Mouse (Mus musculus) large intestine, adult 2 months (tissue): ENCODE measurements around the gene Abcc1. TPM values are rescaled to one million over a fixed set of nuclear protein-coding genes. Genes with fewer than 3 reads are reported as not detected.

Experiments used
- DNase-seq: peaks from one replicate; pipeline ENCODE4 v3.0.0-alpha.2; 2012; ENCODE audit warnings: low read depth, low spot score
- WGBS: fragments of 180-500 bp; shearing (Covaris S2); methylation state at CpG from one replicate; pipeline ENCODE4 v1.1.7; 2018; 5-methylcytosine and 5-hydroxymethylcytosine counted together
- polyA plus RNA-seq: library from polyadenylated mRNA; depleted of rRNA; stranded (reverse); fragments of >200 nt; gene quantifications from 2 replicates; pipeline ENCODE4 v1.2.3, GENCODE M21; 2012

The Abcc1 gene
- polyA plus RNA-seq, 1 experiment, result 4.9 TPM

DNA sequence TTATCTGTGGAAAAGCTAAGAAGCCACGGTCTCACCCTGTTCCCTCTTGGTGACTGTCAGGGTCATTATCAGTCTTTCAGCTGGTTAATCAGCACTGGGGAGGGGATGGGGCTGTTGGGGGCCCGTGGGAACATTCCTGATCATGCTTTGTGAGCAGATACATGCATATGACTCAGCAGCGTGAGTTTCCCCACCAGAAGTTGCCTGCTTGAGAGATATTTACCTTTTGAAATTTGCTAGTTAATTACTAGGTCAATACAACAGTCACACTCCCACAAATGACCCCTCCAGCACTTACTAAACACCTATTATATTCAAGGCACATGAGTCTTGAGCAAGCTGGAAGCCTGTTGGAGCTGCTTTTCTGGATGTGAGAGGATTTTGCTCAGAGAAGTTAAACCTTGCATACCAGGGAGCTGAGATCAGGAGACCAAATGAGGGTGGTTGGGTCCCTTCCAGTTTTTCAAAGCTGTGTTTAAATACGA is 11.5 kb downstream of the Abcc1 start:
- DNase-seq, result no peak
- 16% methylated on average over 4 of the region's 4 CpGs for WGBS

DNA sequence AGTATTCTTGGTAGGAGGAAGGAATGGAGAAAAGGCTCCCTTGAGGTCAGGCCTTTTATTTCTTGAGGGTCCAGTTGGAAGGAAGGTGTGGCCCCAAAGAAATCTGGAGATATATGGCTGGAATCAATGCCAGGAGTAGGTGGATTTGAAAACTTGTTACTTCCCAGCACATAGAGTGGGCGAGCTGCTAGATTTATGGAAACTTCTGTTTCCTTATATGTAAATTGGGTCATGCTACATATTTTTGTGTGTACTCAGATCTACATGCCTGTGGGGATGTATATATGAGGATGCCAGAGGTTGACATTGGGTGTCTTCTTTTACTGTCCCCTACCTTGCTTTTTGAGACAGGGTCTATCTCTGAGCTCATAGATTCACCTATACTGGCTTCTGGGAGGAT is 14.6 kb downstream of the Abcc1 start:
- no peak for DNase-seq

DNA sequence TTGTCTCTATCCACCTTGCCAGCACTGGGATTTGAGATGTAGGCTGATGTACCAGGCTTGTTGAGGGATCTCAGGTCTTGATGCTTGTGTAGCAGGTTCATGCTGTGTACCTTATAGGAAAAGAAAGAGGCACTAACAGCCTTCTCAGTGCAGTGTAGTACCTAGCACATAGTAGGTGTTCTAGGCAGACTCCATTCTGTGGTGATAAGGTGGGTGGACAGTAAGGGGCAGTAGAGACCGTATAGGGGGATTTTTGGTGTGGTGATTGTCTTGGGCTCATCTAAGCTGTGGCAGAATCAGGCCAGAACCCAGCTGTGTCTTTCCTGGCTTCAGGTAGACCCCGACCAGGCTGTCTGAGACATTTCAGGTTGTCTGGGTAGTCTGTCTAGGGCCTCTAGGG is 15.0 kb downstream of the Abcc1 start:
- WGBS, result 82% methylated on average over 2 of the region's 2 CpGs
- DNase-seq, result no peak

More for the DNA sequence above, 14.6 kb downstream of the Abcc1 start:
- WGBS, result 93% methylated on average over 1 of the region's 1 CpGs

DNA sequence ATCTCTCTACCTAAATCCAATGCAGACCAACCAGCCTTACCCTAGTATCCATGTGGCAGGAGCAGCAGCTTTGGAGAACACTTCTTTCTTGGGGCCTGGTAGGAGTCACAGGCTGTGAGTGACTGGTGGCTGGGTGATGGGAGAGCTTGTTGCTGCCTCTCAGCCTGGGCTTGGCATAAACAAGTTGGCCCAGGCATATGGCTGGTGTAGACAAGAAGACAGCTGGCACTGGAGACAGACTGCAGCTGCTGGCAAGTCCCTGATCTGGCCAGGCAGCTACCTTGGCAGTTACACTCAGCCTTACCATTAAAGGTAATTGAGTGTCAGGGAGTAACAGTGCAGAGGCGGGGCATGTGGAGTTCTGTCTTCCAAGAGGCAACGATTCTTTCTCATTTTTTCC is 16.0 kb downstream of the Abcc1 start:
- DNase-seq, result no peak
- 24% methylated on average over 2 of the region's 2 CpGs for WGBS

DNA sequence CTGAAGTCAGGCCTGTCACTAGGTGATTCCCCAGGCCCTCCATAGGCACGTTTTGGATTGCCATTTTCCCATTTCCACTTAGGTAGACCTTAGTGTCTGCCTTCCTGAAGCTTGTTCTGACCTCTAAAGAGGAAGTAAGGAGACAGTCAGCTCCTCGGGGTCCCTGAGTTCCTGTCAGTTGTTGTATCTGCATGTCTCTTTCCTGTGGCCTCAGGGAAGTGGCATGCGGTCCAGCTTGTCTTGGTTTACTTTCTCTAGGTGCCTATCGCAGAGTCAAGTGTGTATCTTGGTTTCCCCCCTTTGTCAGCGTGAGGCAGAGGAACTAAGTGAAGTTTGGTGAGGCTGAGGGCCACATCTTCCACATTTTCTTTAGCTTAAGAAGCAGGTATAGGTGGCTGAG is 17.3 kb downstream of the Abcc1 start:
- DNase-seq, result no peak
- WGBS, result 74% methylated on average over 5 of the region's 5 CpGs

DNA sequence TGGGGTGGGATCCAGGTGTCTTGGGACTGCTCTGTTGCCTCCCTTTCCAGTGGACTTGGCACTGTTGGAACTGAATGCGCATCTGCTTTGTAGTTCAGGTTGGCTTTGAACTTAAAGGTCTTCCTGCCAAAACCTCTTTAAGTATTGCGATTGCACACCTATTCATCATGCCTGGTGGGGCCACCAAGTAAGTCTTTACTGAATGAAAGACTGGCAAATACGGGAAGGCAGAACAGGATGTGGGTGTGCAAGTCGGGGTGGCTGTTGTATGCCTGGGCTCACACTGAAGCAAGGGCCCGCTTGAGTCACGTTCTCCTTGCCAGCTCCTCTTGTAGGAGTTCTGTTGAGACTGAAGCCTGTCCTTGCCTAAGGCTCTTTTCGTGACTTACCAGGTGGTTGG is 18.5 kb downstream of the Abcc1 start:
- 86% methylated on average over 7 of the region's 7 CpGs for WGBS
- no peak for DNase-seq

DNA sequence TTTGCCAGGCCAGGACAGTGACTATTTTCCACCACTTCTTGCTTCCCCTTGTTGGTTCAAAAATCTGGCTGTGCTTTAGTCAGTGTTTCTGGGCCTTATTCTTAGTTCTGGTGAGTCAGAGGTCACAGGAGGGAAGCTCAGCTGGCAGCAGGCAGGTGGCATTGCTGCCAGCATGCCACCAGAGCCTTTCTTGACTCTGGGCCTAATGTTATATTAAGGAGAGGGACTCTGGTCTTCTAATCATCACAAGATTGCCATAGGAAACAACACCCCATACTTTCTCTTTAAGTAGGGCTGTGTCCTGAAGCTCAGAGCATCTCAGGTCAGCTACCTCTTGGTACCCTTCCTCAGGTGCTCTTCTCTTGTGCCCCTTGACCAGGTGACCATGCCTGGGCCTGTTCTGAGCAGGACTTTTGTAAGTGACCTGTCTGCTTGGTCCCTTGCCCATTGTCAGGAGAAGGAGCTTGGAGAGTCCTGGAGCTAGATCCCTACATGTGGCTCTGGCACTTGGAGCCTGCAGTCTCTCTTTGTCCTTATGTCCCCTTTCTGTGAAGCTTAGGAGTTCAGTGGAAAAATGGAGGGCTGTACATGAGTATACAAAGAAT is 19.8 kb downstream of the Abcc1 start:
- no peak for DNase-seq

DNA sequence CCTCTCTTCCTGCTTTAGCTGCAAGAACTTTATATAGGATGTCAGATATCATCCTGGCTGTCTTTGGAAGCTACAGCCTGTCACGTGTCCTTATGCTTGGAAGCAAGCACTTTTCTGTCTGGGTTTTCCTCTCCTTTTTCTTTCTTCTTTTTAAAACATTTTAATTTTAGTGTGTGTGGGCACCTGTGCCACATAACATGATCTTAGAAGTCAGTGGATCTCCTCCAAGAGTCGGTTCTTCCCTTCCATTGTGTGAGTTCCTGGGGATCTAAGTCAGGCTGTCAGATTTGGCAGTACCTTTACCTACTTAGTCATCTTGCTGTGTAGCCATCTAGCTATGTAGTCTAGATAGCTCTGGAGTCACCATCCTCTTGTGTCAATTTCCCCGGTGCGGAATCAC is 37.9 kb downstream of the Abcc1 start:
- DNase-seq, result no peak
- WGBS, result 91% methylated on average over 4 of the region's 4 CpGs

DNA sequence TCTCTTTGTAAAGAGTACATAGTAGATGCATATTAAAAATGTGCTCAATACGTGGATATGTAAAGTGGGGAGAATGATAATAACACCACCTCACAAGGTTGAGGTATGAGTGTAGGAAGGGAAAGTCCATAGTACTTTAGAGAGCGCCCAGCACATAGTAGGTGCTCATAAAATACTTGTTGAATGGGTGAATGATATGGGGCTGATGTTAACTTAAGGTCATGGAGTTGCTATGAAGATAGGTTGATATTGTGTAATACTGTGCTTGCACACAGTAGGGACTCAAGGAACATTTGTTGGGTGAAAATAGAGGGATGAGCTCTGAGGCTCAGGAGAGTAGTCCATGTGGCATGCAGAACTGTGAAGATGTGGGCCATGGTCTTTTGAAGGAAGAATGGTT is 42.1 kb downstream of the Abcc1 start:
- WGBS, result 97% methylated on average over 2 of the region's 2 CpGs
- DNase-seq, result no peak

DNA sequence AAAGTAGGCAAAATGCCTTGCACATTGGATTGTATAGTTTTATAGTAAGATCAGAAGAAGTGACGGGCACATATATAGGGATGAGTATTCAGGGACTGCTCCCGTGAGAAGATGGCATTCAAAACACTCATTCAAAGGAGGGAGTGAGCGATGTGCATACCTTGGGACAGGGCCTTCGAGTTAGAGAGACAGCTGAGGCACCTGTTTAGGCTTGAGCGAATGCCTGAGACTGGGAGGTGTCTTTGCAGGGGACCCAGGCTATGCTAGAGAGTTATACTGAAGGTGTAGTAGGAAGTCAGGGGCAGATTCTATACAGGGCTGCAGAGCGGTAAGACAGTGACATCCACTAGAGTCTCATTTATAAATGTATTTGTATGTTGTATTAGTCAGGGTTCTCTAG is 44.3 kb downstream of the Abcc1 start:
- WGBS, result 96% methylated on average over 6 of the region's 6 CpGs

DNA sequence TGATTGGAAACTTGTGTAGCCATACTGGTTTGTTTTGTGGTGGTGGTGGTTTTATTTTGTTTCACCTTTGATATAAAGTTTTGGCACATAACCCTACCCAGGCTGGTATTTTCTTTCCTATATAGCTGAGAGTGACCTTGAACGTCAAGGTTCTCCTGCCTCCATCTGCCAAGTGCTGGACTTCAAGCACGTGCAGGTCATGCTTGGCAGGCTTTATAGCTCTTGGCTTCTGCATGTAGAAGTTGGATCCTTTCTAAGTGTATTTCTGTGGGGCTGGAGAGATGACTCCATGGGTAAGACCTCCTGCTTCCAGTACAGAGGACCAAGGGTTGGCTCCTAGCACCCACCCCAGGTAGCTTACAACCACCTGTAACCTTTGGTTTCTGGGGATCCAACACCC is 47.8 kb downstream of the Abcc1 start:
- 70% methylated on average over 2 of the region's 2 CpGs for WGBS
- no peak for DNase-seq

More for the DNA sequence above, 44.3 kb downstream of the Abcc1 start:
- DNase-seq, result no peak

DNA sequence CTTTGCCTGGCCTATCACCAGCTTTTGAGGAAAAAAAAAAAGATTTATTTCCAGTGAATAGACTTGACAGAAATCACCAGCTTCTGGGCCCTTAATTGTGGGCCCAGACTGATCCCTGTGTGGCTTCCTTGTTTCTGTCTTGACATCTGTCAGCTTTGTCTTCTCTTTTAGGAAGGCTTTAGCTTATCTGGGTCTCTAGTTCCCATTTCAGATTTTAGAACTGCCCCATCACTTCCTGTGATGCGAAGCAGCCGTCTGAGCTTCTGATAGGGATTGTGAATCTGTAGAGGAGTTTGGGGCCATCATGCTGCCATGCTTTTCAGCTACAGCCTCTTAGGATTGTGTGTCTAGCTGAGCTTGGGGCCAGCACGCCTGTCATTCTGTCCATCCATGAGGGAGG is 48.4 kb downstream of the Abcc1 start:
- DNase-seq, result no peak
- WGBS, result 93% methylated on average over 3 of the region's 3 CpGs

DNA sequence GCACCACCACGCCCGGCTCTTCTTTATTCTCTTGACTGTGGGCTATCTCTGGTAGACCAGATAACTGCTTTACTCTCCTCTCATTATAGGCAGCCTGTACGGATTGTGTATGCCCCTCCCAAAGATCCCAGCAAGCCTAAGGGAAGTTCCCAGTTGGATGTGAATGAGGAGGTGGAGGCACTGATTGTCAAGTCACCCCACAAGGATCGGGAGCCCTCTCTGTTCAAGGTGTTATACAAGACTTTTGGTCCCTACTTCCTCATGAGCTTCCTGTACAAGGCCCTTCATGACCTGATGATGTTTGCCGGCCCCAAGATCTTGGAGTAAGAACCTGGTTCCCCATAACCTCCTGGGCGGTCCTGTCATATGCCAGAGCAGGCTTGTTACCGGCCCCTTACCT is 49.3 kb downstream of the Abcc1 start:
- WGBS, result 87% methylated on average over 7 of the region's 7 CpGs

DNA sequence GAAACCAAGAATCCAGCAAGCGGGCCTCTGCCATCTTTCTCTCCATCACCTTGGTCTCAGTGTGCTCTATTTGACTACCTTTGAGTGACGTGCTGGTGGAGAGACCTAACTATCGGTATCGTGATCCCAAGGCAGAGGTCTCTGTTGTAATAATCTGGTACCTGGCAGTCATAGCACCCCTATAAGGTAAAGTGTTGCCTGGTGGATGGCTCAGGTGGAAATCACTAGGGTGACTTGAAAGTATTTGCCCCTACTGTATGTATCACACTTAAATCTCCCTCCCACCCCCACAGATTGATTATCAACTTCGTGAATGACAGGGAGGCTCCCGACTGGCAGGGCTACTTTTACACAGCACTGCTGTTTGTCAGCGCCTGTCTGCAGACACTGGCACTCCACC is 49.8 kb downstream of the Abcc1 start:
- WGBS, result 93% methylated on average over 7 of the region's 7 CpGs
- no peak for DNase-seq

More for the DNA sequence above, 49.3 kb downstream of the Abcc1 start:
- no peak for DNase-seq

DNA sequence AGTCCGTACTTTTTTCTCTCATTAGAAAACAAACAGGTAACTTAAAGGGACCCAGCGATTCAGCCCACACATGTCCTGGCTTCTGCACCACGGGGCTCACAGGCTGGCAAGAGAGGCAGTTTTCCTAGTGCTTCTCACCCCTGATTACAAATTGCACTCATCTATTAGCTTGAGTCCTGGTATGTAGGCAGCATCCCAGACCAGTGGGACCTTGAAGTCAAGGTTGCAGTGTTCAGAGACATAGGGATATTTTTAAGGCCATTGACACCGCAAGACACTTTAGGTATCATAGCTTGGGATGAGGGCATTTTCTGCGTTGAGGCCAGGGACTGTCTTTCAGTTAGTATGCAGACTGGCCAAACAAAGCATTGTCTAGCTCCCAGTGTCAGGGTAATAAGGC is 51.2 kb downstream of the Abcc1 start:
- 93% methylated on average over 5 of the region's 5 CpGs for WGBS

DNA sequence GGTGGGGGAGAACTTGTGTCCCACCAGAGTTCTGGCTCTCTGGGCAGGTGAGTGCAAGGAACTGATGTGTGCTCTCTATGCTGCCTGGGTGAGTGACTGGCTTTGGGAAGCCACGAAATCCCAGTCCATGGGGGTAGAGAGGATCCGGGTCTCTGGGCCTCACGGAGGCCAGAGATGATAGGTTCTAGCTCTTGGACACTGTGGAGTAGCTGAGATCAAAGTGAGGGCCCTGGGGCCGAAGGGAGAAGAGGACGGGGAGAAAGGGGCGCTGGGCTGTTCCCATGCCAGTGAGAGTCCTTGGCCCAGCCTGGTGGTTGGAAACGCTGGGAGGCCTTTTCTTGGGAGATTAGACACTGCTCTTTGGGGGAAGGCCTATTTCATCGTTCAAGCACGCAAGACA is 53.8 kb downstream of the Abcc1 start:
- DNase-seq, result no peak
- 92% methylated on average over 9 of the region's 9 CpGs for WGBS

More for the DNA sequence above, 51.2 kb downstream of the Abcc1 start:
- no peak for DNase-seq

DNA sequence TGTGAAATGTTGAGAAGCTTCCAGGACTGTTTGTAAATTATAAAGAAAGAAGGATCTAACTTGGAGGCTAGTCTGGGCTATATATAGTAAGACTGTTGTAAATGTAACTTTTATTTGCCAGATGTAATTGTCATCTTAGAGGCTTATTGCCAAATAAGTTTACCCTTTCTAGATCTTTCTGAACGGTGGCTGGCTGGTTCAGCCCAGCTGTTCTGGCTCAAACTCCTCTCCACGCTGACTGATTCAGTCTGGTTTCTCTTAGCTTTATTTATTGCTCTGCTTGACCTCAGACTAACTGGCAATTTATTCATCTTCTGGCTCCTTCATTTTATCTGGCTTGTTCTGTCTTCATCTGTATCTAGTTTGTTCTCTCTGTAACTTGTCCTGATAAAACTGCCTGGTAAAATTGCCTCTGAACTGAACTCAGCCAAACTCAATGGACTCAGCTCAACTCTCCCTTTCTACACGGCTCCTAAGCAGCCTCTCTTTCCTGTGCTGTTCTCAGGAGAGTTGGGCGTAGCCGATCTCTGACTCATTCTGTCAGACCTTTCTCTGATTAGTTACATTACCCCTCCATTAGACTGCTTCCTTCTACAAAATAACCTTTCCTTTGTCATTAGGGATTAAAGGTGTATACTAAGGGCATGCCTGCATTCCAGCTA is 55.7 kb downstream of the Abcc1 start:
- 54% methylated on average over 5 of the region's 5 CpGs for WGBS
- DNase-seq, result no peak

DNA sequence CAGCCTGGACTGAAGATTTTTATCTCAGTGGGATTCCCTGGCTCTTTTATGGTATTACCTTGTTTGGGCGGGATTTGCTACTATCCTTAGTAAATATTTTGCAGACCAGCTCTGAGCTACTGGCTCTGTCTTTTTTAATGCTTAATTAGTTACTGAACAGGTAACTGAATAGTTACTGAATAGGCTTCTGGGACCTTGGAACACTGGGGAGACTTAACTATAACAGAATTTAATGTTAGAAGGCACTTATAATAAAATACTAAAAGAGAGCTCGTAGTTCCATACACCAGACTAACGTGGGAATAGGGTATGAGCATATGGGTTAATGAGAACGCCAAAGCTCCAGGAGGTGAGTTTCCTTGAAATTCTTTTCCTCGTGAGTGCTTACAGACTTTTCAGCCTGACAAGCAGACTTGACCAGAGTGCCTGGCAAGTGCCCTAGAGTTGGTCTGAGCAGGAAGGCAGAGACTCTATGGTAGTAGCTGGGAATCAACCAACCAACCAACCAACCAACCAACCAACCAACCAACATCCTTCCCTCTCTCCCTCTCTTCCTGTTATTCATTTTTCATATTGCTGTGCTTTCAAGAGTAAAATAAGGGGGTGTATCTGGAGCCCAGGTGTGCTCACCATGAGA is 59.3 kb downstream of the Abcc1 start:
- DNase-seq, result no peak
- 87% methylated on average over 5 of the region's 5 CpGs for WGBS

DNA sequence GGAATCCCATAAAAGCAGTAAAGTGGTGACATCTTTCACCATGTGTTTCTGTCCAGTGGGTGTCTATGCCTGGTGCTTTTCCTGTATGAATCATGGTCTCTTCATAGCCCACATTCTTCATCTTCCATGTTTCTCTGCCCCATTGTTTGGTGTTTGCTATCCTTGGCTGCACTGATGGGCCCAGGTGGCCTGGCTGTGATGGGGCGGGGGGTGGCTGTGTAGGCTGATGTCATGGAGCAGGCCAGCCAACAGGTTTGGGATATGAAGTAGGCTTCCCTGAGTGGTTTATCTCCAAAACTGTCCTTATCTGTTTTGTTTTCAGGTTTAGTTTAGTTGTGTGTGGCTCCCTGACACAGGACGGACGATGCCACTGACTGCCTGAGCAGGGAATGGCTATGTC is 60.7 kb downstream of the Abcc1 start:
- DNase-seq, result no peak
- 97% methylated on average over 3 of the region's 3 CpGs for WGBS

DNA sequence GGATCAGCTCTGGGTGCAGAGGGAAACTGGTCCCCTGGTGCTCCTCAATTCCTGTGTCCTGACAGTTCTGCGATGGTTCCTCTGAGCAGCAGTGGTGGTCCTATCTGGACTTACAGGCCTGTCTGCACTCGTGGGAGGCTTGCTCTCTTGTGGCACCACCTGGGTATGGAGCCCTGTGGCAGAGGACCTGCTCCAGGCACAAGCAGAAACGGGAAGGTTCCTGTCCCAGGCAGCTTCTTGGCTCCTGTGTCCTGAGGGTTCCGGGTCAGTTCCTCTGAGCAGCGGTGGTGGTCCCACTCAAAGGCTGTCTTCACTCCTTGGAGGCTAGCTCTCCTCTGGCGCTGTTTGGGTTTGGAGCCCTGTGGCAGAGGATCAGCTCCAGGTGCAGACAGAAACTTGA is 68.0 kb downstream of the Abcc1 start:
- no peak for DNase-seq
- WGBS, result 93% methylated on average over 6 of the region's 6 CpGs

DNA sequence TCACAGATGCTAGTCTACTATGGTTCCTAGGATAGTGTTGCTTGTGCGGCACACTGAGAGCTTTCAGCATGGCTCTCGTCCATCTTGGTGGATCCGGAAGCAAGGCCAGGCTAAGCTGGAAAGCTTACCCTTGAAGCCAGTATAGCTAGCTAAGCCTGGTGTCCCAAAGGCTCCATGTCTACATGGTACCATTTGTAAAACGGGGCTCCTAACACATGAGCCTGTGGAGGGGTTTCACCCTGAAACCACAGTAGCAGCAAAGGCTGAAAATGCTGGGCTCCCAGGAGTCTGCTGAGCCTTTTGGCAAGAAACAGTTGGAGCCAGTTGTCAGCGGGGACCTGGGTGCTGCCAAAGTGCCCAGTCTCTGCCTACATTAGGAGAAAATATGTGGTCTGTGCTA is 71.6 kb downstream of the Abcc1 start:
- 95% methylated on average over 5 of the region's 5 CpGs for WGBS
- no peak for DNase-seq
